Mouse (Mus musculus) cerebellum, adult 9-11 months (tissue): ENCODE measurements around the gene Trpt1.

Source experiments
- DNase-seq: peaks from one replicate; pipeline ENCODE4 v3.0.0; 2022

Trpt1 gene

DNA sequence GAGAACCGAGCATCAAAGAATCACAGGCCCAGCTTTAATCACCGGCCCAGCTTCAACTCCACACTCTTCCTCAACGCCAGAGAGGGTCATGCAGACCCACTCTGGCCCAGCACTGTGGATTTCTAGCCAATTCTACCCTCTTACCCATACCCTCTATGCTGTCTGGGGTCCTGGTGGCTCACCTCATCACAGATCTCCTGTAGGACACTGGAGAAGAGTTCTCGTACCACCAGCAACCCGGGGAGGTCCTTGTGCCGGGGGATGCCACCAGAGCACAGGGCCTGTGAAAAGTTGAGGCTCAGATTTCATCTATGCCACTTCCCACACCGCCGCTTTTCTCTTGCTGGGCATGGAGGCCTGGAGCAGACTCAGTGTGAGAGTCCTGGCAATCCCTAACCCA is 1.4 kb upstream of the Trpt1 start:
- peak; percentile 48 for DNase-seq

DNA sequence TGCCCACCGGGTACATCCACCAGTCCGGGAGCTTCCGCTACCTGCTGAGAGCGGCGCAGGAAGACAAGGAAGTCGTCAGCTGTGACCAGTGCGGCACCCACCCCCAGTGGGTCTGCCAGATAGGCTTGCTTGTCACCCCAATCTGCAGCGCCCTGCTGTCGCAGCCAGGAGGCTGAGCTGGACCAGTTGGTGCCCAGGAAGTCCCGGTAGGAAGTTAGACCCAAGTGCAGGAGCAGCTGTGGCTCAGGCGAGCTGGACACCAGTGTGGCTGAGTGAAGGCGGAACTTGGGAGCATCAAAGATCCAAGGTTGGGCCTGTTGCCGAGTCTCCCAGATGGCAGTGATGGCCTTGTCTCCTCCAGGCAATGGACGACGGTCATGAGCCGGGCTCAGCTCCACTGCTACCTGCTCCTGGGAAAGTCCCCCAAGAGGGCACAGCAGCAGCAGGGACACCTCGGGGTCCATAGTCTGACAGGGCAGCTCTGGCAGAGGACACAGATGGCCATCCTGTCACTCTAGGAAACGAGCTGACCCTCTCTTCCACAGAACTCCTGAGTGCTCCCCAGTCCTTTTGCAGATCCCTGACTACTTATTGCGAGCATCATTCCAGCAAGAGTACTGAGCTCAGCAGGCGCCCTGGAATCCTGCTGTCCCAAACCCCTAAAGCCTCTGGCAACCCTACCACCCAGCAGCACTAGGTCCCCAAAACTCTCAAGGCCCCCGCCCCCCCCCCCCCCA is 508 bp upstream of the Trpt1 start:
- peak; percentile 76 for DNase-seq

DNA sequence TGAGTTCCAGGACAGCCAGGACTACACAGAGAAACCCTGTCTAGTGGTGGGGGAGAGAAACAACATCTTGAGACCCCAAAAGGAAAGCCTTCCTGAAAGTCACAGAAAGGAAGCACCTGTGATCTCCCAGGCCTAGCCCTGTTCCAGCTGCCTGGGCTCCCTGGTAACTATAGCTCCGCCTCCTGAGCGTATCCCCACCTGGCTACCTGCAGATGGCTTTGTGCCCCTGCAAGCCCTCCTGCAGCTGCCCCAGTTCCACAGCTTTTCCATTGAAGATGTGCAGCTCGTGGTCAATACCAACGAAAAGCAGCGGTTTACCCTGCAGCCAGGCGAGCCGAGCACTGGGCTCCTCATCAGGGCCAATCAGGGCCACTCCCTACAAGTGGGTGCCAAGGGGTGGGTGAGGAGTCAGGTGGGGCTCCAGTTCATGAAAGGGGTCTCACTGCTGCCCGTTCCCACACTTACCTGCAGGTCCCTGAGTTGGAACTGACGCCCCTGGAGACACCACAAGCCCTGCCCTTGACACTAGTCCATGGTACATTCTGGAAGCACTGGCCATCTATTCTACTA is 1.9 kb downstream of the Trpt1 start:
- peak; percentile 52 for DNase-seq

DNA sequence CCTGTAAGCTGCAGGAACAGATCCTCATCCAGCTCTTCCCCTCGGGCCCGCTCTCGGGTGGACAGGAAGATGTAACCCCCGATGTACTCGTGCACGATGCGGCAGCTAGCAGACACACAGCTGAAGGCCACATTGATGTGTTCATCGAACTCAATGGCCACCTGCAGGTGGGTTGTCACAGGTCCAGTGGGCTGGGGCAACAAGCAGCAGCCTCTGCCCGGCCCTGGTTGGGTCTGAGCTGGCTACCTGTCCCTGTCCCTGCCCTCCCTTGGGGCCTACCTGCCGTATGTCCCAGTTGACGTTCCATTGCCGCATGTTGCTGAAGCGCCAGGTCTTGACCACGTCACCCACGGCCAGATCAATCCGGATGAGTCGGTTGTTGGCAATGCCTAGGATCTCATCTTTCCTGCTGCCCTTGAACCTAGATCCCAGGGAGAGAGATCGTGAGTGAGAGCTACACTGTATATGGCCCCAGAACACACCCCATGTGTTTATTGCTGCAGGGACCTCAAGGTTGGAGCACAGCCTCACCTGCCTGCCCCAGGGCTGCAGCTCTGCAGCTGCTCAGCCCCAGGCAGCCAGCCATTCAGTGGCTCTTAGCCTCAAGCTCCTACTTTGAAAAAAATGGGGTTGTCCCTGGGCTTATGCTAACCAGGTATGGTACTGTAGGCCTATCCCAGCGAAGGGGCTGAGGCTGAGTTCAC is 3.6 kb downstream of the Trpt1 start:
- no peak for DNase-seq

DNA sequence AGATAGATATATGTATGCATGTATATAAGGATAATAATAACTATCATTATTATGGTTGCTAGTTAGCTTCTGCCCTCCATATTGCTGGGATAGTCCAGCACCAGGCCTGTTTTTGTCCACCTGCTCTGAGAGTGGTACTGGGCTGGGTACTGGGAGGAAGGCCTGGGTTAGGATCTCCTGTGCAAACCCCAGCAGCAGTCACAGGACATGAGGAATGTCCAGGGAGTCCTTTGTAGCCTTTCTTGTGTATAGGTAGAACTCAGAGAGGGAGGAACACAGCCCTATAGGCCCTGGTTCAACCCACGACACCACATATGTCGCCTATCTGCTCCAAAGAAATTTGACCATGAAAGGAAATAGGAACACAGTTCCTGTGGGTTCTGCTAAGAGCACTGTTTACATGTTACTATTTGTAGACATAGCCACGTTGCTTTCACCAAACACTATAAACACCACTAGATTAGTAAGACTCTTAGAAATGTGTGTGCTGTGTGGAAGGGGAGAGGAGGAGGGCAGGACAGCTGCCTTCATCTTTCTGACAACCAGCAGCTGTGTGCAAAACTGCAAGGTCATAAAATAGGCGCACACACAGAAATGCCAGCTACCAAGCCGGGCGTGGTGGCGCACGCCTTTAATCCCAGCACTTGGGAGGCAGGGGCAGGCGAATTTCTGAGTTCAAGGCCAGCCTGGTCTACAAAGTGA is 11.1 kb downstream of the Trpt1 start:
- no peak for DNase-seq

DNA sequence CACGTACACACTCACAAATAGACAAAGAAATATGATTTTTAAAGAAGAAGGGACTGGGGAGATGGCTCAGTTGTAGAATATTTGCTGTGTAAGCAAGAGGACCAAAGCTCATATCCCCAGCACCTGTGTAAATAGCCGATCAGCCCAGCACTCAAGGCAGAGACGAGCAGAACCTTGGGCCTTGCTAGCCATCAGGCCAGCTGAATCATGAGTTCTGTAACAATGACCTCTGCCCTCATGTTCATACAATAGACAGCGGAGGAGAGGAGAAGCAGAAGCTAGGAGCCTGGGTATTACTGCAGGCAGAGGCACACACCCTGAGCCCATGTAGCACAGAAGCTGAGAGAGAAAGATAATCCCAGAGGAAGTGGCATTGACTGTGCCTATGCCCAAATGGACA is 16.5 kb downstream of the Trpt1 start:
- DNase-seq = no peak

DNA sequence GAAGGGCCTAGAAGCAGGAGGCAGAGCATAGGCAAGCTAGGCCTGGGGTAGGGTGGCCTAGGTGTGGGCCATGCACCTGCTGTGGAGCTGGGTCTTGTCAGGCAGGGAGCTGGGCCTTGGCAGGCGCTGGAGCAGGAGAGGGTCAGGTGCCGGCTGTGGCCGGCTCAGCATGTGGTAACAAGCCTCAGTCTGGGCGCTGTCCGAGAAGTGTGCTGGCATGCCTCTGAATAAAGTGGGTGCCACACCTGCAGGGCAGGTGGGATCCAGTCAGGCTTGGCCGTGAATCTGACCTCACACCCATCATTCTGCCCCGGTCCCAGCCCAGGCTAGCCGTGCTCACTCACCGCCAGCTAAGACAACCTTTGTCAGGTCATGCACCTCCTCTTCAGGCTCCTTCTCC is 18.1 kb downstream of the Trpt1 start:
- no peak for DNase-seq

DNA sequence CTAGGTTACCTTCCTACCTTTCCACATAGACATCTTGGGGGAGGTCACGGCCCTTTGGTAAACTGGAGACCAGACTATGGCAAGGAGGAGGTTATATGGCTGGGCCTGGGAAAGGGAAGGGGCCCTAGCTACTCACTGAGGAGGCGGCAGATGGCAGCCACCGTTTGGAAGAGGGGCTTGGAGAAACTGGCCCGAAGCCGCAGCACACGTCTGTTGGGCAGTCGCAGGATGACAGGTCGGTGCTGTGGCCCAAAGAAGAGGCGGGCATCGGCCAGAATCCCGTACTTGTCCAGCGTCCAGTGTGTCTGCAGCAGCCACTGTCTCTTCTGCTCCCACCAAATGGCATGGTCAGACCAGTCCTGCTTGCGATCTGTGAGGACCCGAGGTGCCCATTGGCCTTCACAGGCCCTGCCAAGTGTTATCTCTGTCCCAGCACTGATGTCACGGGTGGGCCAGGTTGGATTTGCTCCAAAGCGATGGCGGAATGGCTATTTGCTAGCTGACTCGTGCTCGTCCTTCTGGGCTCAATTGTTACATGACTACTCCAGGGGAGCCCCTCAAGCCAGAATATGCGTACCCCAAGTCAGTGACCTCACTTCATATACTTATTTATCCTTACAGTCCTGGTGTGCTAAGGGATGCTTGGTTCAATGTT is 18.7 kb downstream of the Trpt1 start:
- DNase-seq = no peak

DNA sequence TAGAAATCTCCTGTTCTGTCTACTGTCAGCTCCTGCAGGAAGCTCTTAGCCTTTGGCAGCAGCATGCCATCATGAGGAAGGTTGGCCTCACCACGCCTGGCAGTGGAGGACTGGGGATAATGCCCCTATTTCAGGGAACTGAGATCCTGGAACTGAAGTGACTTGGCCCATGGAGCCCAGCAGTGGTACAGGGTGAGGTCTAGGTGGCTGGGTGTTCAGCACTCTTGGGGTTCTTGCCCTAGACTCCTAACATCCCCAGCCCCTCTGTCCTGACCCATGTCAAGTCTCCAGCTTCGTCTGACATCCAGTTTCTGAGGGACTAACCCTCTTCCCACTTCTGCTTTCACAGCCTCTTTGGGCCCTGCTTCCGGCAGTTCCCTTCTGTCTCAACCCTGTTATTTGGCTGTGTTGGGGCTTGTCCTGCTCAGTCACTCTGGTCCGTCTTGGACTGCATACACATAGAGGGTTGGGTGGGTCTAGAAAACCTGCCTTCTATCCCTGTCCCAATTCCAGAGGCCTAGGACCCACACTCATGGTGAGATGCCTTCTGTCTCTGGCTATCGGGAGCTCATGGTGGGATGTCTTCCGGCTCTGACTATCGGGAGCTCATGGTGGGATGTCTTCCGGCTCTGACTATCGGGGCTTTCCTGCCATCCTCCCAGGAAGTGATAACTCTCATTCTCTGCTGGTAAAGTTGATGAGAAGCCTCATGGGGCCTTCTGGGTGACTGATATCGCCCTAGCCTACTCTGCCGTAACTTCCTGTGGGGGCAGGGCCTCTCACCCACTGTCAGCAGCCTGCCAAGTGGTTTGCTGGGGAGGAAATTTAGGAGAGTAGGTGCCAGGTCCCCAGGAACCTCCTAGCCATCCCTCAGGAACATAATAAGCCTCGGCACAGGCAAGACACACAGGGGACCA is 21.9 kb downstream of the Trpt1 start:
- DNase-seq = no peak

DNA sequence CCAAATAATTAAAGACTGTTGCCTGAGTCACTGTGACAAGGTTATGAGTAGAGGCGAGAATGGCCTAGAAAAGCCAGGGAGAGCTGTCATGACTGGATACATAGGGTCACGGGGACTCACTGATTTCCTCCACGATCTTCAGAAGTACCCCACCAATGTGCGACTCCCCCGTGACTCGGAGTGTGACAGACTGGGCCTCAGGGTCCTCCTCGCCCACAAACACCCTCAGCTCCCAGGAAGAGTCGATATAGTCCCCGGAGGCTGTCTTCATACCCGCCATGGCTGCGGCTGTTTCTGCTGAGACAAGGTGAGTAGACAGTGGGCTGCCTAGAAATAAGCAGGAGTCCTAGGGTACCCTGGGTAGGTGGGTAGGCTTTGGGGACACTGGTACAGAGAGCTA is 22.6 kb downstream of the Trpt1 start:
- no peak for DNase-seq

DNA sequence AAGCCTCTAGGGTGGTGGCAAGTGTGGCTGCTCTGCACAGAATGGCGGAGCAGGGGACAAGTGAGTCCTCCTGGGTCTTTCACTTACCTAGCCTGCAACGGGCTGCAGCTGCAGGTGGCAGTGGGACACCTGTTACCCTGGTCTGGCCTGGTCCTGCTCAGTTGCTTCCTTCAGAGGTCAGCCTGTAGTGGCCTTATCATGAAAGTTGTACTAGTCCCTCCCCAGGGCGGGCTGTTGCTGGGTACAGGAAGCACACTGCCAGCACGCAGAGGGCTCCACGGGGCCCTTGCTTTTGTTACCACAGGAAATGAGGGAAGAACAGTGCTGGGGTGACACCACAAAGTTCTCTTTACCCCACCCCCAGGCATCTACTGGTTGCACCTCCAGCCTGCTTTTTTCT is 23.3 kb downstream of the Trpt1 start, which contains the start of gene Fermt3:
Fermt3 (minus strand) TSS at position 279 of the 400 bp plus-strand sequence.
- no peak for DNase-seq

DNA sequence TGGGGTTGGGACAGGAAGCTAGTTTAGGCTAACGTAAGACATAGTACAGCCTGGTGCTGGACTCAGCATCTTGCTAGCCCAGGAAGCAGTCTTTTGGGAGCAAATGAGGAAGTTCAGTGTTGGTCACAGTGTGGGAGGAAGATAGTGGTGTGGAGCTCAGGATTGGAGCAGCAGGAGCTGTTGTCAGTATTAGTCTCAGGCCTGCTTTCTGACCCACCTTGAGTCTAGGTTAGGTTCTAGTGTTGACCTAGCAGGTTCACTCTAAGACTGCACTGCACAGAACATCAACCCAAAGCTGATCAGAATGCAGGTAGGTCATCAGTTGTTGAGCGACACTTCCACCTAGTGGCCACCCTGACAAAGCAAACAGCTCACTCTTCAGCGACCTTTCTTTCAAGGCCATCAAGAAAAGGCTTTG is 24.3 kb downstream of the Trpt1 start:
- peak; percentile 58 for DNase-seq

DNA sequence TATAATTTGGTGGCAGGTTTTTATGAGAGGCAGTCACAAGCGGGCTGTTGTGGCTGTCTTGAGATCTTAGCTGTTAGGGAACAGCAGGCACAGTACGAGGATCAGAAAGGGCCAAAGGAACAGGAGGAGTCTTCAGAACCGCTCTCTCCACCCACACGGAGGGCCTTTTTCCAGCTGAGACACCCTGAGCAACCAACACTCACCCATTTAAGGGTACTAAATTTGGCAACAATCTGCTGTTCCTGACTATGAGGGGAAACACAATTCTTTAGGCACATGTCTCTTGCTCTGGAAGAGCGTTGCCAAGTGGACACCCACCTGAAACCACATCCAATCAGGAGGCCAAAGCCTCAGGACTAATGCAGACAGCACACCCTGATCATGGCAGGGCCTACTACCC is 33.6 kb downstream of the Trpt1 start:
- no peak for DNase-seq

DNA sequence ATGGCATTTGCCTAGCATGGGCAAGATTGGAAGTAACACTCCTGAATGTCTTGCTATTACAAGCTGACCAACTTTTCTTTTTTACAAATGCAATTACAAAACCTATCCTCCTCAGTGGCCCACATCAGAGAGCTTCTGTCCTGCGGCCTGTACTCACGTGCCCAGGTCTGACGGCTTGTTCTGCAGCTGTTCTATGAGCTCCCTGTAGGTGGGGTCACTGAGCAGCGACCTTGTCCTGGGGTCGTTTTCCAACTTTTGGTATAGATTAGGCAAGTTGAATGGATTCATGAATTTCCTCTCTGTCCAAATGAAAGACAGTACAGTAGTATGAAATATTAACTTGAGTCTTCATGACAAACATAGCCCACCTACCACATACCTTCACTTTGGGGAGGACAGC is 38.1 kb downstream of the Trpt1 start:
- DNase-seq = no peak

DNA sequence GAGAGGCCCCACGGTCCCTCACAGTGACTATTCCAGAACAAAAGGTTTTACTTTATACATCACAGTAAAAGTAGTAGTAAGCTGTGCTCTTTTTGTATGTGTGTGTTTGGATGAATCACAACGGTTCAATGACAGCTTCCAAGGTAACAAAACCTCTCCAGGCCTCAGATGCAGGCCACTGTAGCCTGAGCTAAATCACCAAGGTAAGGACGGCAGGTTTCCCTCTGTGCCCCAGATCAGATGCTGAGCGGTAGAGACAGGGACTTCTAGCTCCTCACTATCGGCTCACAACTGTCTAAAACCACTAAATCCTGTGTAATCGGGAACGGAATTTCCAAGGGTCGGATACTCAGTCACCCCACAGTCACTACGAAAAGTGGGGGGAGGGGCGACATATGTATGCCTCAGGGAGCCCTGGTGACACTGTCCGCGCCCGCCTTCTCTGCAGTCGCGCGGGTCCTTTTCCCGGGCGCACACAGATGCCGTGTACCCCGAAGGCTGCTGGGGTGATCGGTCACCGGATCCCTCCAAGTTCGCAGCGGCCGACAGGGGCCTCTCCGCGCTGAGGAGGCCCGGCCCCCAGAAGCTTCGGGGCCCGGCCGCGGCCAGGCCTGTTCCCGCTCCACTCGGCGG is 43.3 kb downstream of the Trpt1 start:
- DNase-seq = peak; percentile 78

DNA sequence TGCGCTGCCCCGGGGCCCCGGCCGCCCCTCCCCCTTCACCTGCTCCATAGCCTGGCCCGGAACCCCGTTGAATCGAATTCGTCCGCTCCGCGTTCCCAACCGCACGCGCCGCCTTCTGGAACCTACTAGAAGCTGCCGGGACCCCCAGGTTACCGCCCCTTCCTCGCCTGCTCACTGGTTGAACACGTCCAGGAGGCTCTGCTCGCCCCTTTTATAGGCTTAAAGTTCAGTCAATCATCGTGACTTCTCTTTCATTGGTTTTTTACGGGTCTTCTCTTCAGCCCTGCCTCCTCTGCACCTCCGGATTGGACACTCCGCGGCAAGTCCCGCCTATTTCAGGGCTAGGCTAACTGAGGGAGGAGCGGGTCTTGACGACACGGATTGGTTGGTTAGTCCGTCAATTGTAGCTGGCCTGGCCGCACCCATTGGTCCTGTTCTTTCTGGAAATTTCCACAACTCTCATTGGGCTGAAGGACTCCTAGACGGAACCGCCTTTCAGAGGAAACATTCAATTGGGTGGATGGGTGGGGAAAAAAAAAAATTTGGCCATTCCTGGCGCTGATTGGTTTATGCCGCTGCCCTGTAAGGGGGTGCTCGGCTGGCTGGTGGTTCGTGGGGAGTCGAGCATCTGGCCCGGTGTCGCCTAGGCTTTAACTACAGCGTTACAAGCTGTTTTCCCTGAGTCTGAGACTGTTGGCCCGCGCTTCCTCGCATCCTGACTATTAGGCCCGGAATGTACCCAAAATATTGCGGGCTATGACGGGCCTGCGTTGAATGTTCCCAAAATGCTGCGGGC is 44.1 kb downstream of the Trpt1 start, which contains the start of gene Stip1:
Stip1 (minus strand) TSS at position 127 of the 796 bp plus-strand sequence.
- DNase-seq = peak; percentile 100

DNA sequence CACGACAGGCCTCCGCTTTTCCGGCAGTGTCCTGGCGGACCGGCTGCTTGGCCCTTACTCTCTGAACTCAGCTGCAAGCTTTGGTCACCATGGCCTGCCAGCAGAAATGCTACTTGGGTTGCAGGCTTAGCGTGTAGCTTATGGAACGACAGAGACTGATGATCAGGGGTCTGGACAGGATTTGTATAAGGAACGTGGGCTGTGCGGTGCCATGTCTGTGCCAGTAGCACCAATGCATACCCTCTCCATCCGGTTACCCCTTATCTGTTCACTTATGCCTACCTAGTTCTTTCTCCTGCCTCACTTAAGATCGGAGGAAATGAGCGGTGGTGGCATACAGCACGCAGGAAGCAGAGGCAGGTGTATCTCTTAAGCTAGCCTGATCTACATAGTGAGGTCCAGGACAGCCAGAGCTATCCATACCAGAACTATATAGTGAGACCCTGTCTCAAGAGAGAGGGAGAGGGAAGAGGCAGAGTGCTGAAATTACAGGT is 44.8 kb downstream of the Trpt1 start:
- no peak for DNase-seq

DNA sequence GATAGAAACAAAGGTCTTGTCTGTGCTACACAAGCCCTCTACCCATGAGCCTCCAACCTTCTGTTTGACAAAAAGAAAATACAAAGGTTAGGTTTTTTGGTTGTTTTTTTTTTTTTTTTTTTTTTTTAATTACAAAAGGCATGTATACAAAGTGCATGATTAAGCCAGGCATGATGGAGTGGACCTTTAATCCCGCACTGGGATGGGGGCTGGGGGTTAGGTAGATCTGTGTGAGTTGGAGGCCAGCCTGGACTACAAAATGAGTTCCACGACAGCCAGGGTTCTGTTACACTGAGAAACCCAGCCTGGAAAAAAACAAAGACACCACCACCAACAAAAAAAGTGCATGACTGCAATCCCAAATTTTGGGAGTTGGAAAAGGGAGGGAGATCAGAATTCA is 45.2 kb downstream of the Trpt1 start:
- DNase-seq = peak; percentile 55

DNA sequence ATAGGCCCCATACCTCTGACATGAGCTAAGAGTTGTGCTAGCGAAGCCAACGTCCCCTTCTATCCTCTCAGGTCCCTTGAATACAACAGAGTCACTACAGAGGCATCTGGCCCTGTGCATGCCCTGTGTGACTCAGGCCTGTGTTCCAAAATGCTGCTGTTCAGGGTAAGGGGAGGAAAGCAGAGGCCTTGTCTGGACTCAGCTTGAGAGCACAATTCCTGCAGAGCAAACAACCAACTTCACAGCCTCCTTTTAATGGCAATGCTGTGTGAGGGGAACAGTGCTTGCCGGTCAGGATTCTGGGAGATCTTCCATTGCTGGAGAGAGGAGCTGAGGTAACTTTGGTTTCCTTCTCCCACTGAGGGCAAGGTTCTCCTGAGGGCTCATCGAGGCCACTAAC is 48.3 kb downstream of the Trpt1 start:
- DNase-seq = no peak

DNA sequence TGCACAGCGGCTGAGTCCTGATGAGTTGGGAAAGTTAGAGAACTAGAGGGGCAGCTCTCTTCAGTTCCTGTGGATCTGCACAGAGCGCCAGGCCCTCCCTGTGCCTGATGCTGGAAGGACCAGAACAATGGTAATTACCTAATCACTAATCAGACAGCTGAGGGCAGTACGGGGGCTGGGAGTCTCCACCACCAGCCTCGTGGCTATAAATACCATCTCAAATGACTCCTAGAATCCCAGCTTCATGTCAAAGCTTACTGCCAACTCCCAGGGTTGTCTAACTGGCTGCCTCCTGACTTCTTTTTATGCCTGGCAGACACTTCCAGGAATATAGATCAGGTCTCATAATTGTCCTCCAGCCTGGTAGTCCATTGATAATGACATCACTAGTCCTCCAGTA is 48.8 kb downstream of the Trpt1 start:
- DNase-seq = no peak
